Mouse (Mus musculus): ENCODE measurements around the gene Slc2a1. TPM values are rescaled to one million over a fixed set of nuclear protein-coding genes. Genes with fewer than 3 reads are reported as not detected.

Slc2a1 gene
- polyA plus RNA-seq, 1 experiment, result 215 TPM

DNA sequence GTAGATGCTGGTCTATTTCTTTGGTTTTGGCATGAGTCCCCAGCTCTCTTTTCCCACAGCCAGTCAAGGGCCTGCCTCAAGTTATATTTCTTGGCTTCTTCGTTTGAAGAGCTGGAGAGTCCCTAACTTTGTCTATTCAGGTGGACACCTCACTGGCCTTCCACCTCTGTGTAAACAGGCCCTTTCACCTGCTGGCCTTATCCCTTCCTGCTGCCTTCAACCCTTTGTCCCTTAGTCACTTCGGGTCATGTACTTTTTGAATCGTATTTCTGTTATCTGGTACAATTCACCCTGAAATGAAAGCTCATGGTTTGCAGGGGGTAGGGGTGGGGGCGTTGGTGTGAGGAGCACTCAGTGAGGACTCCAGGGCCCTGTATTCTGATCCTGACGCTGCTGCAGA is 10.8 kb downstream of the Slc2a1 start:
- Histone ChIP-seq H3K4me3 (replicated peaks) (peak overlapping the region; percentile 6), H3K27me3 (ENCODE audit: control insufficient read depth) (no peaks in the 10 kb centered on the region), H3K36me3 (ENCODE audit: control insufficient read depth) (peaks cover 100% of the 10 kb centered on the region), H3K4me1 (ENCODE audit: control insufficient read depth) (peaks cover 99% of the 10 kb centered on the region), H3K9me3 (ENCODE audit: control insufficient read depth, low read length) (no peaks in the 10 kb centered on the region)
- TF ChIP-seq GATA1 (IDR thresholded peaks at IDR 0.05; ENCODE audit: low read length), result no peak
- no peak for TF ChIP-seq TAL1 (IDR thresholded peaks at IDR 0.05; ENCODE audit: low read length)

DNA sequence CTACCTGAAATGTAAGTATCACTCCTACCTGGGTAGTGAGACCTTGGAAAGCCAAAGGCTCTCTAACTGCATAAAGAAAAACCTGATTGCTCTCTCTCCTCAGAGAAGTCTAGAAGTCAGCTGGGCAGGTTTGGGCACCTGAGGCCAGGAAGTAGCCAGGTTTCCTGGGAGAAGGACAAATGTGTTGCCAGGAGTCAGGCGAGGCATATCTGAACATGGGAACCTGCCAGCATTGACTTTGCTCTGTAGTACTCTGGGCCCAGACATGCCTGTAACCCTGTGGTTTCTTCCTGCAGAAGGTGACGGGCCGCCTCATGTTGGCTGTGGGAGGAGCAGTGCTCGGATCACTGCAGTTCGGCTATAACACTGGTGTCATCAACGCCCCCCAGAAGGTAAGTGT is 11.6 kb downstream of the Slc2a1 start:
- Histone ChIP-seq H3K27me3 (ENCODE audit: control insufficient read depth) (no peaks in the 10 kb centered on the region), H3K9me3 (ENCODE audit: control insufficient read depth, low read length) (no peaks in the 10 kb centered on the region), H3K4me1 (ENCODE audit: control insufficient read depth) (peaks cover 99% of the 10 kb centered on the region), H3K4me3 (replicated peaks) (no peak overlapping the region), H3K36me3 (ENCODE audit: control insufficient read depth) (peaks cover 100% of the 10 kb centered on the region)
- TF ChIP-seq TAL1 (IDR thresholded peaks at IDR 0.05; ENCODE audit: low read length) (no peak), GATA1 (IDR thresholded peaks at IDR 0.05; ENCODE audit: low read length) (no peak)

DNA sequence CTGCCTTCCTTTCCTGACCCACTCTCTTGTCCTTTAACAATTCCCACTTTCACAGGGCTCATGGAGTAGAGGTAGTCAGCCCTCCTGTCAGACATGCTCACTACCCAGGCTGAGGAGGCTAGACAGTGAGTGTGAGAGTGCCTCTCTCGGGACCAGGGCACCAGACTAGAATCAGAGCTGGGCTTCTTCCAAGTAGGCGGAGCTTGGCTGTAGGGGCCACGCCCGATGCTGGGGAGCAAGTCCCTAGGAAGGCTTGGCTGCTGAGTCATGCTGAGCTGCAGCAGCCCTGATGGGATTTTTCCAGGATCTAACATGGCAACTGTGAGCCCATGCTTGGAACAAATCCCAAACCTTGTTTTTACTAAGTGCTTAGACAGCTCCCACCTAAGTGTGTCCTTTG is 12.7 kb downstream of the Slc2a1 start:
- Histone ChIP-seq H3K4me1 (ENCODE audit: control insufficient read depth) (peaks cover 99% of the 10 kb centered on the region), H3K4me3 (replicated peaks) (no peak overlapping the region), H3K9me3 (ENCODE audit: control insufficient read depth, low read length) (no peaks in the 10 kb centered on the region), H3K27me3 (ENCODE audit: control insufficient read depth) (no peaks in the 10 kb centered on the region), H3K36me3 (ENCODE audit: control insufficient read depth) (peaks cover 100% of the 10 kb centered on the region)
- no peak for TF ChIP-seq GATA1 (IDR thresholded peaks at IDR 0.05; ENCODE audit: low read length)
- no peak for TF ChIP-seq TAL1 (IDR thresholded peaks at IDR 0.05; ENCODE audit: low read length)

DNA sequence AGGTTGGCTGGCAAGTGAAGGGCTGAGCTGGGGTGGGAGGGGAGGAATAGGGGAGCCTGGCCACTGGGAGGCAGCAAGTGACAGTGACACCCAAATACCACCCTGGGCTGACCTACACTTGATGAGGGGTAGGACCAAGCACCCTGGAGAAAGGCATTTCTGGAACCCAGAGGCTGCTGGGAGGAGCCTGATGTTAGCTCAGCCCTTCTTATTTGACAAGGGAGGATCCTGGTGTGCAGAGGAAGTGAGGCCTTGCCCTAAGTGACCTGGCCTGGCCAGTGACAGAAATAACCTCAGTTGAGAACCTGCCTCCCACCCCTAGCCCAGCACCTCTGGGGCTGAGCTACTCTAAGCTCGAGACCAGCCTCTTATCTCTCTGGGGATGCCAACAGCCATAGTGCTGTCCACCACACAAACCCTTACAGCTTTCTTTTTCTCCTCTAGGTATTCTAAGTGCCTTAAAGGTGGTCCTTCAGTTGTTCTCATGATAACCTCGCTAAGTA is 16.3 kb downstream of the Slc2a1 start:
- Histone ChIP-seq H3K9me3 (ENCODE audit: control insufficient read depth, low read length) (no peaks in the 10 kb centered on the region), H3K4me3 (replicated peaks) (no peak overlapping the region), H3K4me1 (ENCODE audit: control insufficient read depth) (peaks cover 99% of the 10 kb centered on the region), H3K27me3 (ENCODE audit: control insufficient read depth) (no peaks in the 10 kb centered on the region), H3K36me3 (ENCODE audit: control insufficient read depth) (peaks cover 100% of the 10 kb centered on the region)
- TF ChIP-seq TAL1 (IDR thresholded peaks at IDR 0.05; ENCODE audit: low read length) (no peak), GATA1 (IDR thresholded peaks at IDR 0.05; ENCODE audit: low read length) (no peak)

DNA sequence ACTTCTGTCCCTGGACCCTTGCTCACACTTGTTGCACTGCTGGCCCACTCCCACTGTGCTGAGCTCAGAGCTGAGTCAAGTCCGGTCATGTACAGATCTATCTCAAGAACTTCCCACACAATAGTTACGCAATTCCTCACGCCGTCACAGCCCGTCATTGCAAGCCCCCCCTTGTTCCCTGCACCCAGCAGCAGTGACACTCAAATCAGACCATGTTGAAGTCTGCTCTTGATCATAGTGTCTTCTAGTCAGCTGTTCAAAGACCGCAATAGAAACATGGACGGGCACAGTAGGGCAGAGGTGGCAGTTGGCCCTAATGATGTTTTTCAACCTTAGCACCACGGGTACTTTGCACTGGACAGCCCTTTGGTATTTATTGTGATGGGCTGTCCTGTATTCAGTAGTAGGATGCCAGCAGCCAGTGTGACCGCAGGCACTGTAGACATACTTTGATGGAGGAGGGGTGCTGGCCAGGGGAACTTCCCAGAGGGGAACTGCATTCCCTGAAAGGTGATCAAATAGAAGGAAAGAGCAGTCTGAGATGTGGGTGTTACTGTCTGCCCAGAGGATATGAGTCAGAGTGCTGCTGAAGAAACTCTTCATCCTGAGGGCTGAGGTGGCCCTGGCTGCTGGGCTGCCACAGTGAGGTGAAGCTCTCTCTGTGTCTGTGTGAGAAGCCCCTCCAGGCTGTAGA is 17.2 kb downstream of the Slc2a1 start:
- peaks cover 98% of the 10 kb centered on the region for H3K4me1 ChIP-seq (ENCODE audit: control insufficient read depth)
- H3K9me3 ChIP-seq (ENCODE audit: control insufficient read depth, low read length), result no peaks in the 10 kb centered on the region
- H3K36me3 ChIP-seq (ENCODE audit: control insufficient read depth), result peaks cover 100% of the 10 kb centered on the region
- TF ChIP-seq TAL1 (IDR thresholded peaks at IDR 0.05; ENCODE audit: low read length) (no peak), GATA1 (IDR thresholded peaks at IDR 0.05; ENCODE audit: low read length) (no peak)
- H3K4me3 ChIP-seq (replicated peaks), result peak overlapping the region; percentile 11
- no peaks in the 10 kb centered on the region for H3K27me3 ChIP-seq (ENCODE audit: control insufficient read depth)

DNA sequence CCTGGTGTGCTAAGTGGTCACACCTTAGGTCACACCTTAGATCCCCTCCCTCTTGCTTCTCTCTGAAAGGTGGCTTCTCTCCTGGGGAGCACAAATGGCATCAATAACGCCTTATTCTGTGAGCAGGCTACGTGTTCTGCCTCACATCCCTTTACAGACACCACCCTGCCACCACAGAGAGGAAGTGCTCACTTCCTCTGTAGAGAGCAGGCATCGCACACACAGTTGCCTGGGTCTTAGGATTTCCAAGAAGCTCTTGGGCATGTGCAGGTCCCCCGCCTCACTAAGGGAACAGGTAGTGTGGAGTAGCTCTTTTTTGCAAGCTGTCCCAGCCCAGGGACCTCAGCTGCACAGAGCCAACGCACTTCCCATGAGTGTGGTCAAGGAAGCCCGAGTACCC is 18.7 kb downstream of the Slc2a1 start:
- Histone ChIP-seq H3K36me3 (ENCODE audit: control insufficient read depth) (peaks cover 100% of the 10 kb centered on the region), H3K4me1 (ENCODE audit: control insufficient read depth) (peaks cover 97% of the 10 kb centered on the region), H3K4me3 (replicated peaks) (peak overlapping the region; percentile 11), H3K9me3 (ENCODE audit: control insufficient read depth, low read length) (no peaks in the 10 kb centered on the region), H3K27me3 (ENCODE audit: control insufficient read depth) (no peaks in the 10 kb centered on the region)
- TF ChIP-seq GATA1 (IDR thresholded peaks at IDR 0.05; ENCODE audit: low read length) (no peak), TAL1 (IDR thresholded peaks at IDR 0.05; ENCODE audit: low read length) (no peak)

DNA sequence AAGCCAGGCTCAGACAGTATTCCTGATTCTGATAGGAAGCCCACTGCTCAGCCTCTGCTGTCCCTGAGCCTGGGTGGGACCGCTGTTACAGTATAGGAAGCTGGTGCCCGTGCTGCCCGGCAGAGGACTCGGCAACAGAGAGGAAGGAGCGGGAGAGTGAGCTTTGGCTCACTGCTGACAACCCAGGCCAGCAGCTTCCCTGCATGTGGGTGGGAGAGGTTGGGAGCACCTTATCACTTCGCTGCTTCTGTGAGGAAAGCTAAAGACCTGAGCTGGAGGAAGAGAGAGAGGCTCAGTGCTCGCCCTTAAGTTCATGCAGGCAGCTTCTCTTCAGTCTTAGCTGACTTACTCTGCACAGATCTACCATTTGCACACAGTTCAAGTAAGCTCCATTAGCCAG is 20.0 kb downstream of the Slc2a1 start:
- Histone ChIP-seq H3K36me3 (ENCODE audit: control insufficient read depth) (peaks cover 100% of the 10 kb centered on the region), H3K4me1 (ENCODE audit: control insufficient read depth) (peaks cover 90% of the 10 kb centered on the region), H3K9me3 (ENCODE audit: control insufficient read depth, low read length) (no peaks in the 10 kb centered on the region), H3K4me3 (replicated peaks) (peak overlapping the region; percentile 9), H3K27me3 (ENCODE audit: control insufficient read depth) (no peaks in the 10 kb centered on the region; the same call in 1 of the 2 replicates)
- no peak for TF ChIP-seq TAL1 (IDR thresholded peaks at IDR 0.05; ENCODE audit: low read length)
- no peak for TF ChIP-seq GATA1 (IDR thresholded peaks at IDR 0.05; ENCODE audit: low read length)

DNA sequence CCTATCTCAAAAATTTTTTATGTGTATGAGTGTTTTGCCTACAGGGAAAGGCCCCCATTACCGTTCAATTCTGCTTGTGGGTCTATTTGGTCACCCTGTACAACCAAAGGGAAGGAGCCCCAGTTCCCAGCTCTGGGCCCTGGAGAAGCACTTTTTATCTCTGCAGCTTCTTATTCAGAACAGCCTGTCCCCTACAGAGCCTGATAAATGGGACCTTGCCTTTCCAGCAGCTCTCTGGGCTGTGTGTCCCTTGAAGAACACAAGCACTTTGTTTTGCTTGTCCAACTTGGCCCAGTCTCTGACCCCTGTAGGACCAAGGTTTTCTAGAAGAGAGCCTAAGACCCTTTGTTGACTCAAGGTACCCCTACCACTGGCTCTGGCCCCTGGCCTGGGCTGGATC is 20.6 kb downstream of the Slc2a1 start:
- H3K27me3 ChIP-seq (ENCODE audit: control insufficient read depth), result no peaks in the 10 kb centered on the region; the same call in 1 of the 2 replicates
- H3K4me1 ChIP-seq (ENCODE audit: control insufficient read depth), result peaks cover 88% of the 10 kb centered on the region
- no peaks in the 10 kb centered on the region for H3K9me3 ChIP-seq (ENCODE audit: control insufficient read depth, low read length)
- H3K36me3 ChIP-seq (ENCODE audit: control insufficient read depth), result peaks cover 100% of the 10 kb centered on the region
- H3K4me3 ChIP-seq (replicated peaks), result no peak overlapping the region
- TF ChIP-seq GATA1 (IDR thresholded peaks at IDR 0.05; ENCODE audit: low read length) (no peak), TAL1 (IDR thresholded peaks at IDR 0.05; ENCODE audit: low read length) (no peak)

DNA sequence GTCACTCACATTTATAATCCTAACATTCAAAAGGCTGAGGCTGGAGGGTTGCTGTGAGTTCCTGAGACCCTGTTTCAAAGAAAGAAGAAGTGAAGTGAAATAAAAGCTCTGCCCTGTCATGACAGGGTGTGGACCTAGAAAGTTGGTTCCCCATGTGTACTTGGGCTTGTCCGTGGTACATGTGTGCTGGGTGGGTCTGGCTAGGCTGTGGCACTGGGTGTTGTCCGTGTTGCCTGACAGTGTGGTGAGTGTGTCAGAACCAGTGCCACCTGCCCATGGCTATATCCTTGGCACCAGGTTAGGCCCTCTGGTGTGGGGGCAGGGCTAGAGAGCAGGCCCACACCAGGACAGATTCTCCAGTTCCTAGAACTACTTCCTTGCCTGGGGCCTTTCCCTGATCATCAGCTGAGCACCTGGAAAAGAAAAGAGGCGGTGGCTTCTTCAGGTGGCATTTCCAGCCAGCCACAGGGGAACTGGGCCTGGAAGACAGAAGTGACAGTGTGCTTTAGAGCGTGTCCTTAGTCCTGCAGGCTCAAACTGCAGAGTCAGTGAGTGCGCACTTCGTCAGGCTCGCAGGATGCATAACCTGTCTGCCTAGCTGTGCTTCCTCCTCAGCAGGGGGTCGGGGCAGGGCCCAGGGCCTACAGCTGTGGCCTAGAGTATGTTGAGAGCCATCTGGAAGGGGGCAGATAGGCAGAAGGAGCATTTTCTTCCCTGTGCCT is 22.8 kb downstream of the Slc2a1 start:
- H3K4me1 ChIP-seq (ENCODE audit: control insufficient read depth), result peaks cover 84% of the 10 kb centered on the region
- no peaks in the 10 kb centered on the region; the same call in 1 of the 2 replicates for H3K27me3 ChIP-seq (ENCODE audit: control insufficient read depth)
- no peak for TF ChIP-seq TAL1 (IDR thresholded peaks at IDR 0.05; ENCODE audit: low read length)
- no peak for TF ChIP-seq GATA1 (IDR thresholded peaks at IDR 0.05; ENCODE audit: low read length)
- peaks cover 100% of the 10 kb centered on the region for H3K36me3 ChIP-seq (ENCODE audit: control insufficient read depth)
- H3K4me3 ChIP-seq (replicated peaks), result no peak overlapping the region
- H3K9me3 ChIP-seq (ENCODE audit: control insufficient read depth, low read length), result peaks cover 5% of the 10 kb centered on the region
